Mouse (Mus musculus) thymus, postnatal 10 days (tissue): ENCODE results near the gene Gpr153.

ENCODE experiments used
- DNase-seq, 2 experiments: peaks; one replicate each; pipeline ENCODE4 v3.0.0; 2021; ENCODE audit warnings: low spot score in 2 of 2

Gene Gpr153

DNA sequence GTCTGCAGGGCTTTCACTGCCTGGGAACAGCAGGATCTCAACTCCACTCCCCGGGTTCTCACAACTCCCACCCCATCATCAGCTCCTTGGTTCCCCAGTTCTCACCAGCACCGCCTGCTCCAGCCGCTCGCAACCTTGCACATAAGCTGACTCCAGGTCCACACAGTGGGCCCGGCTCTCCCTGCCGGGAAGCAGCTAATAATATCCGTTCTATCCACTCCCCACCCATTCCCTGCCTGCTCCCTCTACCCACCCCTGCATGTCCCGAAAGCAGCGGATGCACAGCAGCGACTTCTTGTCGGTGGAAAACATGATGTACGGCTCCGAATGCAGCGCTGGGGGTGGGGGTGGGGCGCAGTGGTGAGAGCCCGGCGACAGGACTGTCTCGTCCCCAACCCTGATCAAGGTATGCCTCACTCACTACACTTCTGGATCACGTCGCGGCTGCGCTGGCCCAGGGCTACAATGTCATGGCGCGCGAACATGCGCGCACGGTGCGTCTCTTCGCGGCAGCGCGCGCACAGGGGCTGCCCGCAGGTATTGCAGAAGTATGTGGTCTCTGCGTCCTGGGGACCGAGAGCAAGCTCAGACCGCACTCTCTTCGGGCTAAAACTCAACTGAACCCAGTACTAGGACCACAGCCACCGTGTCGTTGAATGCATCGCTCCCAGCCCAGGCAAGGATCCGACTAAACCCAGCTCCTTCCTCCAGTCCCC, 41.6 kb downstream of the Gpr153 start:
- no peak for DNase-seq

DNA sequence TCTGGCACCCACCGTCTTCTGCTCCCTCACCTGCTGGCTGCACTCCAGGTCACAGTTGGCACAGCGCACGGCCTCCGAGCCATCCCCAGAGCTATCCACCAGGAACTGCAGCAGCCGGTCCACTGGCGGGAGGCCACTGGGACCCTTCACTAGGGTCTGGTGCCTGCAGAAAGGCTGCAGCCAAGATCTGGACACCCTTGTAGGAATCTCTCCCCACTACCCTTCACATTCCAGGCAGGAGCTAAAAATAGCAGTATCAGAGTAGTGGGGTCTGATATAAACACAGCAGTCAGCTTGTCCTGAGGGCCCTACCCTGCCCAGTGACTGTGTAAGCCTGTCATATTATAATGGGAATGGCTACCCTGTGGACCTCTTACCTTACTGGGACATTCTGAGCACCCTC, 43.6 kb downstream of the Gpr153 start:
- no peak for DNase-seq

DNA sequence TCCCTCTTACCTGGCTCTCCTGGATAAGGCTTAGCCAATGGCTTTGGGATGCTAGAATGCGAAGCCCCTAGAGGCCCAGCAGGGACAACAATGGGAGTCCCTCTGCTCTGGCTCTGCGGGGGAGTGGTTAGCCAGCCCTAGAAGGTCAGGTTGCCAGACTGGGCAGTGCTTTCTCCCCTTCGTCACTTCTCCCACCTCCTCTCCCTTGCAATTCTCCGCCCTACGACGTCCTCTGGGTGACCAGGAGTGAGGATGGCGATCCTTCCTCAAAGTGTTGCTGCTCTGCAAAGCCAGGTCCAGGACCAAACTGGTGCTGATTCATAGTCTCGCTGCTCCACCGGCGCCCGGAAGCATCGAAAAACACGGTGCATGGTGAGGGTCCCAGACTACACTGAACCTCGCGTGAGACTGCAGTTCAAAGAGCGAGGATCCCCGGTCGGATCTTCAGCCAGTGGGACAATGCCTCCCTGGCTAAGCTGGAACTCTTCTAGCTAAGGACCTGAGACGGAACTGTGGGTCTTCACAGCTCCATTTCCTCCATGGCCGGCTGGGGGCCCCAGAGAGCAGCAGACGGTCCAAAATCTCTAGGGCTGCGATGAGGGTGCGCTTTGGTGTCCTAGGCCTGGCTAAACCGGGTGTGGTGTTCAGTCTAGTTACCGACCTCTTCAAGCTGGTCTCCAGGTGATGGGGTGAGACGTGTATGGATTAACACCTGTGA, 44.6 kb downstream of the Gpr153 start, which contains the start of gene Rnf207:
TSS of gene Rnf207 (minus strand) at position 477 of the 718 bp plus-strand sequence.
- no peak for DNase-seq

DNA sequence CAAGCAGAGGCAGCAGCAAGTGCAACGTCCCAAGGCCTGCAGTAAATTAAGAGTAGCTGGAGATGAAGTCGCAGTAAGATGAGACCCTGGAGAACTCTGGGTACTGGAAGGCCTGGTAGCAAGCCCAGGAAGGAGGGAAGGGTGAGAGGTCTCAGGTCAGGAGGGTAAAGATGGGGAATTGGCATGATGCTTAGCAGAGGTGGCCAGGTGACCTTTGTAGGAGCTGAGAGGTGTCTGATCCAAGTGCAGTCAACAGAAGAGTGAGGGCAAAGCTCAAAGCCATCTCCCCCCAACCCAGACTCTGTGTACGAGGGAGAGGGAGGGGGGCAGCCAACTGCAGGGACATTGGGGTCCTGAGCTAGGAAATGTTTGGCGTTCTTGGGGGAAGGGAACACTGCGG, 47.4 kb downstream of the Gpr153 start:
- no peak for DNase-seq

DNA sequence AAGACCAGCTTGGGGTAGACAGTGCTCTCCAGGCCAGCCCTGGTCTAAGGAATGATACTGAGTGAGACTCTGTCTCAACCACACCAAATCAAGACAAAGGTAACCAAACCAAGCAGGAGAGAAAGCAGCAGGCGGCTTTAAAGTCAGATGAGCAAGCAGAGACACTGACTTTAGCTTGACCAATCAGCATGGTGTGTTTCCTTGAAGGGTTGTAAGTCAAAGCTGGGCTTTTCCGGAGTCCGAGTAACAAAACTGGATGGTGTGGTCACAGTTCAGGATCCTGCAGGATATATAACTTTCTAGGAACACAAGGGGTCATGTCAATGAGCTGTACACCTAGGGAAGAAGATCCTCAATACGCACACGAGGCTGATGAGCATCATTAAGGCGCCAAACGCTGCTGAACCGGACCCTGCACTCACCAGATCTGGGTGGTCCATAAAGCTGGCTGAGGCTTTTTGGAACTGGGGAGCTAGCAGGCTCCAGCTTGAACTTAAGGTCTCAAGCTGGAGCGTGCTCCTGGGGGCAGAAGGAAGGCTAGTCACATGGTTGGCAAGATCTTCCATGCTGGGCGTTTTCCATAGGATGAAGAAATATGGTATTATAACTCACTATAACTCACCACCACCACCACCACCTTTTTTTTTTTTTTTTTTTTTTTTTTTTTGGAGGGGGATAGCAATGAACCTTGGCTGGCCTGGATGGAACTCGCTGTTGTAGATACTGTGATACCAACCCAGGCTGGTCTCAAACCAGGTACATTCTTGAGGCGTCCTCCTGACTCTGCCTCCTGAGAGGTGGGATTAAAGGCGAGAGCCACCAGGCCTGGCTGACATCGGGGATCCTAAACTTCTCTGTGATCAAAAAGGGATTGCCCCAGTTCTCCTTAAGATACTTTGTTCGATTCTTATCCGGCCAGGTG, 50.9 kb downstream of the Gpr153 start:
- DNase-seq = no peak

DNA sequence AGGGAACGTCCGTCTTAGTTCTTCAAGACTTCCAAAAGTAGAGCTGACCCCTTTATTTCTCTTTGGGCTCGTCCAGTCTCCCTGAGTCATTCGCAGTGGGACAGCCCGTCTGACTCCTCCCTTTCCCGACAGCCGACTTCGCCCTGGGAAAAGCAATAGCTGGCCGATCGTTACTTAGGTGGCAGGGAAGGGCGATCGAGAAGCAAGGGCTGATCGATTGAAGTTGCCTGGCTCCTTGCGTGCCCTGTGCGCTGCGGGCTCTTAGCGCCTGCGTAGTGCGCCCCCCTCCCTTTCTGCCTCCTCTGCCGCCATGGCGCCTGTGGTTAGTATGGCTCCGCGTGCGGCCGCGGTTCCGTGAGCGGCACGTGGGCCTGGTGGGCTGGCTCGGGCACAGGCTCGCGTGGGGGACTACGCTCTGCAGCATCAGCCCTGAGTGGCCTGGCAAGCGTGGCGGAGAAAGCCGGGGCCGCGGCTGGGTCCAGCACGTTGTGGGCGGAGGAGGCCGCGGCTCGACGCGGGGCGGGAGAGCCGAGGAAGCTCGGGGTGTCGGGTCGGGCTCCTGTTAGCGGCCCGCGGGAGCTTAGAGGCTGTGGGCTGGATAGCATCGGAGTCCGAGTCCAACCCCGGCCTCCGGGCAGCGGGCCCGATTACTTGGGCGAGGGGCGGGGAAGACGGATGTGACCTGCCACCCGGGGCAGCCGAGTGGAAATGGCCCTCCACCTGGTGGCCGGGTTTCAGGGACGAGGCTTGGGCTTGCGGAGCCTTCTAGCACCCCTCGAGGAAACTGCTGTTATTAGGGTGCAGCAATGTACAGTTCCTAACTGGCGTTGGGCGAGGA, 51.8 kb downstream of the Gpr153 start, which contains the start of gene Rpl22:
TSS of gene Rpl22 (plus strand) at position 169 of the 838 bp plus-strand sequence.
- peak; percentile 87 to 90 for DNase-seq

DNA sequence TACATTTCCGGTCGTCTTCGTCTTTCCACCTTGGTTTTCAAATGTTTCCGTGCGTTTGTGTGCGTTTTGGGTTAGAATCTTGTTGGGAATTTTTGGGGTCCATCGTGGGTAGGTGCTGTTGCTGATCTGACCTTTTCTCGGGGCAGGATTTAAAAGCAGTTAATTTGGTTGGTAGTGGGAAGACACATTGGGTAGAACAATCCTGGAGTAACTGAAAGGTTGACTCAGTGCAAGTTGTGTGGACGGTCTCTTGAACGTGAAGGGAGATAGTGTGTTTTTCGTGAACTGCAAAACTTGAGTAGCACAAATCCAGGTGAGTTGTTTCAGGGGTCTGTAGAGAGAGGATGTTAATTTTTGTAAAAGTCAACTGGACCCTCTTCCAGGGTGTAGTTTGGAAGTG, 52.5 kb downstream of the Gpr153 start:
- no peak for DNase-seq

DNA sequence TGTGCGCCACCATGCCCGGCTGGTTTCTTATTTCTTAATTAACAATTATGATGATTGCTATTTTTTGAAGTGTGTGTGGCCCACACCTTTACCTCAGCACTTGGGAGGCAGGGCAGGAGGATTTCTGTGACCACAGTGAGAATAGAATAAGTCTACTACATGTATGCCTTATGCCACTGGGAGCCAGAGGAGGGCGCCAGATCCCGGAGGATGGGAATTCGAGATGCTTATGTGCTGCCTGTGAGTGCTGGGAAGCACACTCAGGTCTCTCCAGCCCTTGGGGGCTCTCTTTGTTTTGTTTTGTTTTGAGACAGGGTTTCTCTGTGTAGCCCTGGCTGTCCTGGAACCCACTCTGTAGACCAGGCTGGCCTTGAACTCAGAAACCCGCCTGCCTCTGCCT, 54.7 kb downstream of the Gpr153 start:
- DNase-seq = peak in 1 of 2 experiments; percentile 65

DNA sequence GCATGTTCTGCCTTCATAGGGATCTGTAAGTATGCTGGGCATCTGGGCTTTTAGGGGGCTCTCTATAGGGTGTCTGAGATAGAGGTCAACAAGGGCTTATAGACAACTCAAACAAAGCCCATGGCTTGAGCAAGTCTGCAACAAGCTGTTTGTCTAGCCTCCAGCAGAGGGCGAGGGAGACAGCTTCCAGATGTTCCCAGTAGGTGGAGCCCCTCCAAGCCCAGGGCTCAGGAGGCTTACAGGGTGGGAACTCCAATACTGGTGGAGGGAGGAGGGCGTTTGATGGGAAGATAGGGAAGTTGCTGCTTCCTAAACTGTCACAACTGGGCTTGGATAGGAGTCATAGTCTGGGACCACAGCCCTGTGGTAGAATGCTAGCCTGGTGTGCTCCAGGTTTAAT, 58.9 kb downstream of the Gpr153 start:
- DNase-seq = peak; percentile 32 to 68

DNA sequence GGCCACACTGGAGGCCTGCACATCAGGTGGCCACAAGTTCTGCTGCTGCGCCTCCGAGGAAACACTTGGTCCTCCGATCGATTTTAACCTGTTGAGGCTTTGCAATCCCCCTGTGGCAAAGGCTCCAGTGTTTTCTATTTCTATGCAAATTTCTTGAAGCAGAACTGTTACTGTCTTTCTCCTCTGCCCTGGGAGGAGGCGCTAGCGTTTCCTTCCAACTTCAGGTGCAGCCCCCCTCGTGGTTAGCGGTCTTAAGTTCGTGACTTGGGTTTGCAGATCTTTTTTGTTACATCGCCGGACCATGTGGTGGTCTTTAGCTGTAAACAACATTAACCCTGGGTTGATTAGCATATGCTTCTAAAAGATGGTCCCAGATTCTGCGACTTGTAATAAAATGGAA, 59.6 kb downstream of the Gpr153 start:
- DNase-seq = no peak
